Mouse (Mus musculus) cerebellum, adult 2 months (tissue): ENCODE measurements at regions not wholly inside any gene's neighbourhood (a gene's known extent, or its start where the extent isn't known, plus 50 kb on each side); places are given as distances from the start of the nearest gene placed in this dataset.

Source experiments
- CTCF ChIP-seq: fragments of 200-500 bp; IDR thresholded peaks from 2 replicates; pipeline ENCODE4 v1.5.1; 2011; ENCODE audit warnings: low read depth, mild to moderate bottlenecking, control low read depth, low read length, moderate library complexity, borderline replicate concordance; ENCODE audit not compliant: insufficient read depth
- POLR2A ChIP-seq: fragments of 200-500 bp; IDR thresholded peaks from 2 replicates; pipeline ENCODE4 v1.6.1; 2011; ENCODE audit warnings: low read length, control low read depth, borderline replicate concordance; ENCODE audit not compliant: insufficient read depth

- no peak for TF ChIP-seq POLR2A
- no peak for TF ChIP-seq CTCF
These were observed 137.0 kb downstream of the Pax1 start for GRCm38 (mm10) chr2:147498731-147499130.
